Comparison of ENCODE assay signal across 17 mouse cellular contexts in the genomic region with DNA sequence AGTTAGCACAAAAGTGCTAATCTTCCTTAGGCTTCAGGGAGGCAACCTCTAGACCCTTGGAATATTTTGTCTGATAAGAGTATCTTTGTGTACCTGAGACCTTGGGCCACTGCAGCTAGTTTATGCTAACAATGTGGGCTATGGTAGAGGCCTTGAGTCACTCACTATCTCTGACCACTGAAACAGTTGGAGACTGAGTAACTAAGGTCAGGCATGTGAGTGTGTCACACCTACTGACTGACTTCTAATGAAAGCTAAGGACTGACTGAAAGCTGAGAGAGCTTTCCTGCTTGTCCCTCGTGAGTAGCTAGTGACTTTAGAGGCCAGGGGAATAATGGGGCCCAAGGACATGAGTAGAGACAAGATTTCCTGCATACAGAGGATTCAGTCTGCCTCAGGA. TPM values are rescaled to one million over a fixed set of nuclear protein-coding genes. Genes with fewer than 3 reads are reported as not detected.
"Had no signal": no experiment of that assay in that cellular context is flagged by ENCODE, and none has a peak within 500 bp of the region (broad histone marks: within the 10 kb centered on the region; RNA-seq: fewer than 3 reads in every experiment).

No protein-coding gene starts in this region.

- H3K9ac ChIP-seq: kidney, embryonic 15.5 days; limb, embryonic 15.5 days; liver, embryonic 12.5 days; lung, embryonic 14.5 days; midbrain, embryonic 15.5 days; neural tube, embryonic 12.5 days had no signal

- ATAC-seq: liver, embryonic 12.5 days; midbrain, embryonic 15.5 days had no signal

- H3K4me2 ChIP-seq: kidney, embryonic 15.5 days; limb, embryonic 15.5 days; liver, embryonic 12.5 days; lung, embryonic 14.5 days; midbrain, embryonic 15.5 days; neural tube, embryonic 12.5 days had no signal

- H3K9me3 ChIP-seq: kidney, embryonic 15.5 days; limb, embryonic 15.5 days; liver, embryonic 12.5 days; midbrain, embryonic 10.5 days; midbrain, embryonic 15.5 days; neural tube, embryonic 12.5 days had no signal

- DNase-seq: kidney, postnatal 25 days; layer of hippocampus, adult 9-11 months; layer of hippocampus, postnatal 36 days; lung, embryonic 14.5 days; lung, postnatal 10 days; lung, postnatal 4 days; right cerebral cortex, postnatal 14 days; thymus, postnatal 36 days had no signal

- H3K4me1 ChIP-seq: kidney, embryonic 15.5 days; limb, embryonic 15.5 days; liver, embryonic 12.5 days; midbrain, embryonic 10.5 days; midbrain, embryonic 15.5 days; neural tube, embryonic 12.5 days had no signal

- H3K27ac ChIP-seq: kidney, embryonic 15.5 days; limb, embryonic 15.5 days; liver, embryonic 12.5 days; midbrain, embryonic 10.5 days; midbrain, embryonic 15.5 days; neural tube, embryonic 12.5 days had no signal

- H3K36me3 ChIP-seq: kidney, embryonic 15.5 days; limb, embryonic 15.5 days; liver, embryonic 12.5 days; midbrain, embryonic 10.5 days; midbrain, embryonic 15.5 days; neural tube, embryonic 12.5 days had no signal

- H3K27me3 ChIP-seq: kidney, embryonic 15.5 days; limb, embryonic 15.5 days; liver, embryonic 12.5 days; midbrain, embryonic 15.5 days; neural tube, embryonic 12.5 days had no signal

- H3K4me3 ChIP-seq: kidney, embryonic 15.5 days; limb, embryonic 15.5 days; liver, embryonic 12.5 days; midbrain, embryonic 10.5 days; midbrain, embryonic 15.5 days; neural tube, embryonic 12.5 days had no signal

RNA-seq across cellular contexts. Expression of a gene that starts 54.9 kb away (rescaled TPM):
- total RNA-seq: monocyte, adult 5-6 weeks had no signal
- polyA plus RNA-seq: spleen, adult 2 months; thymus, postnatal 0 days had no signal
